Mouse (Mus musculus) pancreas, adult 10 weeks (tissue): ENCODE data around the gene Plcd4. TPM values are rescaled to one million over a fixed set of nuclear protein-coding genes. Genes with fewer than 3 reads are reported as not detected.

Source experiments
- polyA plus RNA-seq: library from polyadenylated mRNA; stranded (reverse); fragments of 350-450 nt; fragmentation: Illumina TruSeq; extraction: RNeasy Lipid Tissue Mini Kit (QIAGEN cat#74804); gene quantifications from one replicate; pipeline ENCODE4 v1.2.3, GENCODE M21; 2015; ENCODE audit warnings: low read depth, low replicate concordance; ENCODE audit not compliant: insufficient read depth

Gene Plcd4
- not detected for polyA plus RNA-seq

GRCm38 (mm10) chr1:74542451-74542961 is at the start of gene Plcd4:
Gene Plcd4 (plus strand): TSS chr1:74542888.

DNA sequence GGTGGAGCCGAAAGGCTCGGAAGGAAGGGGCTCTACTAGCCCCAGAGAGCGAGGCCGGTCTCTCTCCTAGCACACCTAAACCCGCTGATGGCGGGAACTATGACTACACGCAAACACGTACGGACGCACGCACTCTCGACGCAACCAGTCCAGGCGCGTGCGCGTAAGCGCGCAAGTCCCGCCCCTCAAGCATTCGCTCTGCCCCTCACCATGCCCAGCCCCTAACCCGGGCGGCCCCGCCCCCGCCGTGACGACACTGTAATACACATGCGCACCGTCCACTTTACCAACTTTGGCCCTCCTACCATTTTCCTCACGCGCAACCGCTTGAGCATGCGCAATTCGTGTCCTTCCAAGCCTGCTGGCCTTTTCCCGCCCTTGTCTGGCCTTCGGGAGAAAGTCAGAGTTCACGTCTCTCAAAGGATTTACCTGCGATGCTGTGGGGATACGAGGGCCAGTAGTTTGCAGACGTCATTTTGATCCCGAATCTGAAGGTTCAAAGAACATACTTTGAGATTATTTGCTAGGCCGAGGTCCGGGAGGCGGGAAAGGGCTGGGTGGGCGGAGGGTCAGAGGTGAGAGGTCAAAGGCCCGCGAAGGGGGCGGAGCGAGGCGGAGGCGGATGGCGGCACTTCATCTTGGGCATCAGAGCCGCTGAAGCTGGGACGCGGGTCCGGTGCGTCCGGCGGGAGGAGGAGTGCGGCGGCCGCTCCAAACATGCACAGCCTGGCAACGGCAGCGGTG is 36.8 kb upstream of the Plcd4 start, which contains the start of gene Cnot9:
Gene Cnot9, plus strand, starts transcription at position 338 of the 744 bp plus-strand sequence.

GRCm38 (mm10) chr1:74544184-74544583 is 1.5 kb downstream of the Plcd4 start, which contains the start of gene Usp37:
Gene Usp37 (minus strand): TSS chr1:74544284.

DNA sequence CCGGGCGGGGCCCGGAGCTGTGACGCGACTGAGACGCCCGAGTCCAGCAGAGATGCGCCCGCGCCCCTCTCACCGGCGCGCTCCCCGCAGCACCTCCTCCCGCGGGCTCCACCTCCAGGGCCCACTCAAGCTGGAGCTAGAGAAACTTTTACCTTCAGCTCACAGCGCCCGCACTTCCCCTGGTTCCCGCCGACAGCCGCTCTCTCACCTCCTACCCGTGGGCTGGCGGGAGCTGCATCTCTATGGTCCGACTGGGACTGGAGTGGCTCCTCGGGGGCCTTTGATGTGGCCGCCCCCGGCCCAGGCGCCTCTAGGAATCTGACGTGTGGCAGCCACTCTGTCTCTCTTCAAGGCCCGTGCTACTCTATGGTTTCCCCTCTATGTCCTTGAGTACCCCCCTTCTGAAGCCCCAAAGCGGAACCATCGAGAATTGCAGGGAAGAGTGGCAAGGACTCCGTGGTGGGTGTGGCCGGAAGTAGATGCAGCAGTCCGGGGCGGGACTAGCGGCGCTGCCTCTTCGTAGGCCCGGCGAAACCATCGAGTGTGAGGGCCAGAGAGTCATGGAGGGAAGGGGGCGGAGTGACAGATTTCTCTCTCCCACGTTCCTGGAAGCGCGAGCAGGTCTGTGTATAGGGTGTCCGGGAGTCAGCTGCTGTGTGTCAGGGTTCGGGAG is 45.2 kb downstream of the Plcd4 start, which contains the start of the genes Zfp142 and Bcs1l:
Gene Zfp142, minus strand, starts transcription at position 474 of the 673 bp plus-strand sequence.
Gene Bcs1l, plus strand, starts transcription at position 517 of the 673 bp plus-strand sequence.

DNA sequence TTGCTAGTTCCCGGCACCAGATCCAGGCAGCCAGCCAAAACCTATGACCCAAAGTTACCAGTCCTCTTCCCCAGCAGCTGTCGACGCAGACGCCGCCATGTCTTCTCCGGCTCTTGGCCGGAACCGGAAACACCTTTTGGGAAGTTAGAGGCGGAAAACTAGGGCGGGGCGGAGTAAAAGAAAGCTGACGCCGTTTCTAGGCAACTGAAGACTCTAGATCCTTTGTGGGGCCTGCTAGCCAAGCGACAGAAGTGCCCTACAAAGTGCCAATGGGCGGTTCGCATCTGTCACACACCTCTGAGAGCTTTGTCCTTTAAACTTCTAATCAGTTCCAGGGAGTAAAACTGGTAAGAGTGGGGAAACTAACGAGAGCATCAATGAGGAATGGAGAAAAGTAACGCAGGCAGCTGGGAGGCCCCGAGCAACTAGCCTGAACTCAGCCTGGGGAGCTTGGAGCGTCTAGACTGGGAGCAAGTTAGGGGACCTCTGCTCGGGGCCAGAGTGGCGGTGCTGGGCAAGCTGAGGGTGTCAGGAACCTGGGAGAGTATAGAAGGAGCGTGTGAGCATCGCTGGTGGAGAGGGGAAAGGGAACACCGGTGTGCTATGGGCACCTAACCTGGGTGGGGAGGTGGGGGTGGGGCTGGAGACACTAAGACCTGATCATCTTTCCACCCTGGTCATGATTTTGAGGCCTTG is 58.7 kb downstream of the Plcd4 start, which contains the start of the genes Rnf25 and Stk36:
Gene Rnf25, minus strand, starts transcription at position 131 of the 696 bp plus-strand sequence.
Gene Stk36, plus strand, starts transcription at position 179 of the 696 bp plus-strand sequence.

Other genes starting within 250 kb of the Plcd4 start
- gene Tmbim1, start 237.3 kb upstream of the Plcd4 start, polyA plus RNA-seq, result 20.6 TPM
- not detected for gene Catip, start 180.8 kb upstream of the Plcd4 start, polyA plus RNA-seq
- 7.4 TPM for gene Slc11a1, start 167.7 kb upstream of the Plcd4 start, polyA plus RNA-seq
- gene Ctdsp1, start 151.4 kb upstream of the Plcd4 start, polyA plus RNA-seq, result 23.8 TPM
- 4.9 TPM for gene Vil1, start 133.5 kb upstream of the Plcd4 start, polyA plus RNA-seq
- 3.5 TPM for gene Cnot9, start 36.8 kb upstream of the Plcd4 start, polyA plus RNA-seq
- 1.4 TPM for gene Usp37, start 1.4 kb downstream of the Plcd4 start, polyA plus RNA-seq
- gene Zfp142, start 45.4 kb downstream of the Plcd4 start, polyA plus RNA-seq, result 3.1 TPM
- gene Bcs1l, start 45.4 kb downstream of the Plcd4 start, polyA plus RNA-seq, result 3.8 TPM
- gene Rnf25, start 58.5 kb downstream of the Plcd4 start, polyA plus RNA-seq, result 30.5 TPM
- 1.3 TPM for gene Stk36, start 58.6 kb downstream of the Plcd4 start, polyA plus RNA-seq
- gene Ttll4, start 118.9 kb downstream of the Plcd4 start, polyA plus RNA-seq, result 6.9 TPM
- 17.1 TPM for gene Cyp27a1, start 170.7 kb downstream of the Plcd4 start, polyA plus RNA-seq
- not detected for gene Prkag3, start 206.3 kb downstream of the Plcd4 start, polyA plus RNA-seq
- 0.41 TPM for gene Wnt6, start 229.0 kb downstream of the Plcd4 start, polyA plus RNA-seq
- gene Wnt10a, start 248.6 kb downstream of the Plcd4 start, polyA plus RNA-seq, result not detected